Mouse (Mus musculus): ENCODE data around the gene Mgarp.
A peak's percentile ranks its signal among the peaks of the same experiment; 100 is the strongest.
"Not testable (repeated sequence)": the region's sequence is repeated elsewhere in the genome, so short reads cannot be mapped to it uniquely, and the experiment has no call there.

Gene Mgarp

DNA sequence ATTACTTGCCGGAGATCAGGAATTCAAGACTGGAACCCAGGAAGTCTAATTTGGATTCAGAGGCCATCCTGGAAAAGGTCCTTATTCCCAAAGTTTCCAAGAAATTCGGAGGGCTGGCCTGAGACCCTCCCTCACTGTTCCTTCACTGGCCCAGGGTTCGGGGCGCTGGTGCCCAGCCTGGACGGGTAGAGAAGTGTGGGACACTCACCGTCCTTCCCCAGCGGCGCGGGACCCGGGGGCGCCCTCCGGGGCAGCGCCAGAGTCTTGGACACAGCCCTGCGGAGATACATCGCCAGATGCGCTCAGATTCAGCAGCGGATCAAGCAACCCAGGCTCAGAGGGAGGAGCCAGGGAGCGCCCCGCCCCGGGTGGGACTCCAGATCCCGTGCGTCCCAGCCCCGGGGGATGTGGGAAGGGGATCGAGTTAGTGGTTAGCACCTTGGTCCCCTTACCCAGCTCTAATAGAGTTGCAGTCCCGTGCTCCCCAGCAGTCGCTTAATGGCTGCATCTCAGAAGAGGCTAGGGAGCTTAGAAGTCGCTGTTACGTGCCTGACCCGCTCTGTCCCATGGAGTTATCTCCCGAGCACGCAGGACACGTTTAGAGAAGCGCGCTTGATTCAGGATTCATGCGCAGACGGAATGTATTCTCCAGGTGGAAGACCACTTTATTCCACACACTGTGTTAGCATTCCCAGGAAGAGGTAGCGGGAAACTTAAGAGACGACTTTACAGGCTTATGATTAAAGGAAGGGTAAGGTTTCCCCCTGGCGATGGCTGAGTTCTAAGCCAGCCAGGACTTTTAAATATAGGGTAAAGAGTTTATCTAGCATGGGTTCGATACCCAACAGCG, at the start of gene Mgarp:
Gene Mgarp (minus strand): TSS at position 520 of the 850 bp plus-strand sequence.
- peak; percentile 26 to 38 for DNase-seq

DNA sequence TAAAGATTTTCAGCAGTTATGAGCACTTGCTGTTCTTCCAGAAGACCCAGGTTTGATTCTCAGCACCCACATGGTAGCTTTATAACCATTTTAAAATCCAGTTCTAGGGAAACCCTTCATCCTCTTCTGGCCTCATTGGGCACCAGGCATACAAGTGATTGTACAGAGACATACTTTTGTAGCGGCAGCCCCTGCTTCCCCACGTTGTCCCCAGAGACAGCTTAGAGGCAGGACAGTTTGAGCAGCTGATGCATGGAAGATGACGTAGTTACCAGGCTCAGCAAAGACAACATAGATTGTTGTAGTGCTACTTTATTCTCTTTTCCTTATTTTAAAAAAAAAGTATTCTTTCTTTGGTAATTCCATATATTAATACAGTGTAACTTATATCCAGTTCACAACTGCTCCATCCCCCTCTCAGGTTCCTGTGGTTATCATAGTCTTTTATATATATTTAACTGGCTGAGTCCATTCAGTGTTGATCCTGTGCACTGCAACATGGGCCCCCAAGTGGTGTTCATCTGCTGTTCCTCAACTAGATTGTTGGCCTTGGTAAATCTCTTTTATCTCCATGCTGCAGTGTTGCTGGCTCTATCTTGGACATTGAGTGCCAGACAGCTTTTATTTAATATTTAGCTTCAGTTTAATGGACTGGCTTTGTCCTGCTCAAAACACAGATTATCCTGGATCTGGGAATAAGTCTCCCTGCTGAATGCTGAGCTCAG, 38.5 kb upstream of the Mgarp start:
- no peak for DNase-seq

GRCm38 (mm10) chr3:51434364-51434763, 37.8 kb upstream of the Mgarp start:
- not testable (repeated sequence) for DNase-seq

DNA sequence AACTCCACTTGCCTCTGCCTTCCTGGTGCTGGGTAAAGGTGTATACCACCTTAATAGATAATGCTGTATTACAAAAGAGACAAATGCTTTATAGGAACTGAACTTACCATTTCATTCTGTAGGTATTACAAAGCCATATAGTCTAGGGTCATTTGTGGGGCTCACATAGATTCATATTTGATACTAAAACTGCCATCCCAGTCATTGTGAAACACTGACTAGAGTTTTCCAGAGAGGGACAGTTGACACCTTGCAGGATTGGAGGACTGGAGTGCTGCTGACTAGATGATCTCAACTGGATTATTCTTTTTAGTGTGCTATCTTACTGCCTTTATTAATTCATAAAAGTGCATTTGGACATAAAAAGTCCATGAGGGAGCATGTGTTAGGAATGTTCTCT, 28.9 kb upstream of the Mgarp start:
- no peak for DNase-seq

DNA sequence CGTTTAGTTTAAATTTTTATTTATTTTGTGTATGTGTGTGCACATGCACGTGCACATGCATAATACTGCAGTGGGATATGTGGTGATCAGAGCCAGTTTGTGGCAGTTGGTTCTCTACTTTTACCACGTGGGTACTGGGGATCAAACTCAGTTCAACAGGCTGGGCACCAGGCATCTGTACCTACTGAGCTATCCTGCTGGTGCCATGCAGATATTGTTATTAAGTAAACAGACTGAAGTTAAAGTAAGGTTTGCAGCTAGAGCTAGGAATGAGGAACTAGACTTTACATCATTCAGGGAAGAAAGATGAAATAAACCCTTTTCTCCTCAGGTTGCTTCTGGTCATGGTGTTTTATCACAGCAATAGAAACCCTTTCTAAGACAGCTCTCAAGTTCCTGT, 25.4 kb upstream of the Mgarp start:
- DNase-seq = no peak

- DNase-seq = no peak
These were observed 21.4 kb upstream of the Mgarp start for GRCm38 (mm10) chr3:51417966-51418365.

- DNase-seq = no peak
These were observed 20.9 kb upstream of the Mgarp start for GRCm38 (mm10) chr3:51417485-51417884.

DNA sequence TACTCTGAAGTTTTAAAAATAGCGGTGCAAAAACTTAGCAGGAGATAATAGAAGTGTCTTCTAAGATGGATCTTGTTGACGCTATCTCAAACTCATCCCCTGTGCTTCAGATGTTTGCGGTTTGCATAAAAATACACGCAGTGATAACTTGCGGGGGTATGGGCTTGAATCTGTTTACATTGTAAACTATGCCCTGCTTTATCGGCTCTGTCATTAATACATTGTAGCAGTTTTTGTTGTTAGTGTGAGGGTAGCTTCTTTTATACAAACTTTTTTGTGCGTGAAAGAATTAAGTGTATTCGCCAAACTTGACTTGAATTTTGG, 20.6 kb upstream of the Mgarp start:
- DNase-seq = no peak

- DNase-seq = peak; percentile 43 to 52
These were observed 20.0 kb upstream of the Mgarp start for GRCm38 (mm10) chr3:51416364-51417134.

- no peak for DNase-seq
These were observed 19.5 kb upstream of the Mgarp start for GRCm38 (mm10) chr3:51416073-51416363.

GRCm38 (mm10) chr3:51415098-51416072, 18.8 kb upstream of the Mgarp start, which contains the start of gene Naa15:
Naa15 (plus strand) TSS chr3:51415148.
- peak; percentile 95 to 98 for DNase-seq

DNA sequence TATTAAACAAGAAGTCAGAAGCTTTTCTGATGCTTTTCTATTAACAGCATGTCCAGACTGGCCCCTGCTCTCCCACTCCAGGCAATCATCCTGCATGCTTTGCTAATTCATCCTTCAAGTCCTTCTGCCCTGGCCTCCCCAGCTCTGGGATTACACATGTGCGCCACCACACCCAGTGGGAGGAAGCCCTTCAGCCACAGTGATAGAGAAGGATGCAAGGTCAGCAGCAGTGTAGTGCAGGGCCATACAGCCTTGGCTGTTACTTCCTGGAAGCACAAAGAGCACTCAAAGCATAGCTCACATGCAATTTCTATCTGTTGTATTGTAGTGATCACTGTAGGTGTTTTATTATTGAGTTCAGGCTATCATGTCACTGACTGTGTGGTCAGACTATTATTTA, 16.7 kb upstream of the Mgarp start:
- DNase-seq = no peak

DNA sequence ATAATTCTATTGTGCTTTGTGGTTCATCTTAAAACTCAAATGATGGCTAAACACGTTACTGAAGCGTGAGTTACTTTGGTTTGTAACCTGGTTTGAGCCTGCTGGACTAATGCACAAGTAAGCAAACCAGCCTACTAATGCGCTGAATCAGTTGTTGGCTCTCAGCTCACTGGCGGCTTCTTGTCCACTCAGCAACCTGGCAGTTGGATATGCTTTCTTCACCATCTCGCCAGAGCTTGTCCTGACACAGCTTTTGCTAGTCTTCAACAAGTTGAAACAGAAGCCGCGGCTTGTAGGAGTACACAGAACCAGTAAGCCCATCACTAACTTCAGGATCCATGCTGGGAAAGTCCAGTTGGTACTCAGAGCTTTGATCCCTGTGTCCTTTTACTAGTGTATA, 15.9 kb upstream of the Mgarp start:
- DNase-seq = no peak

GRCm38 (mm10) chr3:51408561-51409183, 12.1 kb upstream of the Mgarp start, which contains the start of gene Ndufc1:
Ndufc1 (minus strand) TSS chr3:51408988.
- peak; percentile 95 to 100 for DNase-seq

DNA sequence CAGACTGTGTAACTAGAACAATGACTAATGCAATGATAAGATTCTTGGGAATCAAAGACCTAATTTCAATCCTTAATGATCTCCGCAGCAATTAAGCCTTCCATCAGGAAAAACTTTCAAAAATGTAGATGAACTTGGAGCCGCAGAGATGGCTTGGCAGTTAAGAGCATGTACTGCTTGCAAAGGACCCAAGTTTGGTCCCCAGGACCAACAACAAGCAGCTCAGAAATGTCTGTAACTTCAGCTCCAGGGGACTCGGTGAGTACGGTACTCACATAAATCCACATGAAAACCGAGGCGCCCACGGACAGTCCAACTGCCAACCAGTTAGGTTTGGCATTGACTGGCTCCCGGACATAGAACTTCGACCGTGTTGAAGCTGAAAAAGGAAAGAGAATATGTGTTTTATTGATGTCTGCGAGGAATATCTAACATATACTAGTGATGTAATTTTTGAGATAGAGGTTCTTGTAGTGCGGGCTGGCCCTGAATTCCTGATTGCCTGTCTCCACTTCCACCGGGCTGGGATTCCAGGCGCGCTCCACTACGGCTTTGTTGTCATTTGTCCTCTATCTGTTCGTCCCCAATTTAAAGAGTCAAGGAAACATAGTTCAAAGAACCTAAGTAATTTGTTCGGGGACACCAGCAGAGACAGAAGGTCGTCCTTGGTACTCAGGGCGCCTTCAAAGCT, 11.5 kb upstream of the Mgarp start:
- peak; percentile 17 to 23 for DNase-seq

GRCm38 (mm10) chr3:51402628-51403027, 6.1 kb upstream of the Mgarp start:
- DNase-seq = no peak

DNA sequence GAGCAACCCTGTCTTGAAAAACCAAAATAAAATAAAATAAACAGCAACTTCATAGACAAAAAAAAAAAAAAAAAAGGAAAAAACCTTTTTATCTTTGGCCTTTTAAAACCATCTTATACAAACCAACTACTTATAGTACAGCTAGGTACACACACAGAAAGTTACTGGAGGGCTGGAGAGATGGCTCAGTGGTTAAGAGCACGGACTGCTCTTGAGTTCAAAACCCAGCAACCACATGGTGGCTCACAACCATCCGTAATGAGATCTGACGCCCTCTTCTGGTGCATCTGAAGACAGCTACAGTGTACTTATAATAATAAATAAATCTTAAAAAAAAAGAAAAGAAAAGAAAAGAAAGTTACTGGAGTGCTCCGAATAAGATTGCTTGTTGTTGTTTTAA, 5.5 kb upstream of the Mgarp start:
- not testable (repeated sequence) for DNase-seq

- DNase-seq = no peak
These were observed 4.1 kb upstream of the Mgarp start for GRCm38 (mm10) chr3:51400682-51401081.

GRCm38 (mm10) chr3:51399531-51399930, 3.0 kb upstream of the Mgarp start:
- no peak for DNase-seq

DNA sequence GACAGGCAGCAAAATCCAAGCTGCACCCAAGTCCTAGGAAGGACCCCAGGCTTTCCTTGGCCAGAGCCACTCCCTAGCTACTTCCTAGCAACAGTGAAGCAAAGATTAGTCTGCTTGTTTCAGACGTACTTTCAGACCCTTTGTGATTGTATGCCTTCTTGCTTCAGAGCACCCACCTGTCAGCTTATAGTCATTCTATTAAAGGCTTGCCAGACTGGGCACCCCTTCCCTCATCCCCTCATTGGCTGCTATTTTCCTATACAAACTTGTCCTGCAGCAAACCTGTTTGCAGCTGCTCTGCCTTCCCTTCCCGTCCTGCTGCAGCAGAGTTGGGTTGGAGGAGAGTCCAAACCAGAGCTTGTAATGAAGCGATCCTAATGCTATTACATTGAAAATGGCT, 2.1 kb upstream of the Mgarp start:
- DNase-seq = no peak

DNA sequence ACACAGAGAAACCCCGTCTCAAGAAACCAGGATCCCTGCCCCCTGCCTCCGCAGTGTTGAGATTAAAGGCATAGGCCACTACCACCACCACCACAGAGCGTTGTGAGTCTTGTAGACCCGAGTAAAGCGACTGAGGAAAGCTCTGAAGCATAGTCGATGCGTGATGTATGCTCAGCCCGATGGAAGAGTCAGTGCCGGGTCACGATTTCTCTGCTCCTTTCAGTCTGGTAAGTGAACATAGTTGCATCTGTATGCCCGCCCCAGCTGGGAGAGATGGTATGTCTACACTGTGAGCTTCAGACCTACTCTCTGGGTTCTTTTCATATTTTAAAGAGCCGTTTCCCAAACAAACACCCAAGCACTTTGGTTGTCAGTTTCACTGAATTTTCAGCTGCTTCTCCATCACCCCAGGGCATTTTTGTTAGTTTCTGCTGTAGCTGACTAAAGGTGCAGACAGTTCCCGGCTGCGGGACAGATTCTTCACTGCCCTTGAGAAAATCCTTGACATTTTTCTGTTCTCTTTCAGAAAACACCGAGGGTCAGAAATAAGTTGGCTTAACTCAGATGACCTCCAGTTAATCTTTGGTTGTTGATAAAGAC, 1.3 kb upstream of the Mgarp start:
- DNase-seq = no peak

All from cerebellum, adult 18-20 months (tissue).